Mouse (Mus musculus) spleen, adult 12 weeks (tissue): ENCODE measurements around the gene Kank3.

Experiments used
- DNase-seq: peaks from one replicate; pipeline ENCODE4 v3.0.0; 2022; ENCODE audit warnings: low spot score

The Kank3 gene

GRCm38 (mm10) chr17:33857816-33858215 lies 47.5 kb downstream of the Kank3 start:
- no peak for DNase-seq

- peak; percentile 50 for DNase-seq
Measured at GRCm38 (mm10) chr17:33865330-33866030, 55.2 kb downstream of the Kank3 start.
